Mouse (Mus musculus) lung, adult 2 months (tissue): ENCODE measurements at regions not wholly inside any gene's neighbourhood (a gene's known extent, or its start where the extent isn't known, plus 50 kb on each side); places are given as distances from the start of the nearest gene placed in this dataset.

Source experiments
- CTCF ChIP-seq: fragments of 200-500 bp; IDR thresholded peaks from 2 replicates; pipeline ENCODE4 v1.5.1; 2011; ENCODE audit warnings: mild to moderate bottlenecking, low read length, control low read depth; ENCODE audit not compliant: insufficient read depth
- POLR2A ChIP-seq: fragments of 200-500 bp; IDR thresholded peaks from 2 replicates; pipeline ENCODE4 v1.6.1; 2011; ENCODE audit warnings: low read depth, mild to moderate bottlenecking, control low read depth, low read length, borderline replicate concordance; ENCODE audit errors: extremely low read depth

DNA sequence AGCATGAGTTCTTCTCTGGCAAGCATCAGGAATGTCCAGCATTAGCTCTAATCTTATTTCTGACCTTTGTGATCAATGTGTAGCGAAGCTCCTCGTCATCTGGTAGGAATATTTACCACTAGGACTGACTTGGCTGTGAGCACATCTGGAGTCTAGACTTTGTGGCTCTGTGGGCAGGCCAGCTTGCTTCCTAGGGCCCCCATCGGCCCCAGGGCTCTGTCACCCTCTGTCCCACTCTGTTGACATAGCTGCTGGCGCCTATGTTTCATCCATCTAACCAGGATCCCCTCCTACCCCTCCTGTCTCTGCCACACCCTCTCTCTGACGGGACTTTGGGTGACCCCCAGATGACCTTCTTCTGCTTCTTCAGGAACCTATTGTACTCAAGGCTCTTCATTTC, 520.6 kb upstream of the Id2 start:
- TF ChIP-seq POLR2A (no peak), CTCF (no peak)
